Mouse (Mus musculus): ENCODE measurements around the gene Map3k1.

GRCm38 (mm10) chr13:111746831-111747230, 62.0 kb downstream of the Map3k1 start:
- TF ChIP-seq CTCF (IDR thresholded peaks at IDR 0.05; ENCODE audit: low read depth, low read length) (no peak), GATA1 (IDR thresholded peaks at IDR 0.05; ENCODE audit: borderline replicate concordance, low read length) (no peak), POLR2AphosphoS5 (IDR thresholded peaks at IDR 0.05; ENCODE audit: insufficient replicate concordance, low read depth, low read length) (no peak), TAL1 (conservative IDR thresholded peaks at IDR 0.05; ENCODE audit: low read depth, low read length) (peak; percentile 46), GATA2 (IDR thresholded peaks at IDR 0.05; ENCODE audit: borderline replicate concordance, low read depth, low read length) (no peak)

Measured in G1E (cell line).